Mouse (Mus musculus) frontal cortex, postnatal 14 days (tissue): ENCODE measurements around the gene Klk10.

Source experiments
- DNase-seq, 2 experiments: peaks; one replicate each; pipeline ENCODE4 v3.0.0; 2022; ENCODE audit warnings: low spot score in 2 of 2

The Klk10 gene

GRCm38 (mm10) chr7:43796355-43796754, 15.5 kb downstream of the Klk10 start:
- no peak for DNase-seq

GRCm38 (mm10) chr7:43797333-43797769, 16.5 kb downstream of the Klk10 start, which contains the start of gene Klk8:
Gene Klk8 (plus strand): TSS chr7:43797577.
- no peak for DNase-seq

GRCm38 (mm10) chr7:43797844-43798462, 17.1 kb downstream of the Klk10 start:
- no peak for DNase-seq

- no peak for DNase-seq
Measured at GRCm38 (mm10) chr7:43799876-43800275, 19.0 kb downstream of the Klk10 start.

GRCm38 (mm10) chr7:43810994-43811393, 30.2 kb downstream of the Klk10 start, which contains the start of gene Klk7:
Gene Klk7 (plus strand): TSS chr7:43811294.
- no peak for DNase-seq

- no peak for DNase-seq
Measured at GRCm38 (mm10) chr7:43815211-43815610, 34.4 kb downstream of the Klk10 start.

- DNase-seq = no peak
Measured at GRCm38 (mm10) chr7:43816746-43817145, 35.9 kb downstream of the Klk10 start.

GRCm38 (mm10) chr7:43821581-43821980, 40.7 kb downstream of the Klk10 start:
- DNase-seq = no peak

GRCm38 (mm10) chr7:43824199-43824598, 43.4 kb downstream of the Klk10 start, which contains the start of gene Klk6:
Gene Klk6 (plus strand): TSS chr7:43824499.
- no peak for DNase-seq

- no peak for DNase-seq
Measured at GRCm38 (mm10) chr7:43826056-43826455, 45.2 kb downstream of the Klk10 start.

GRCm38 (mm10) chr7:43827706-43828105, 46.9 kb downstream of the Klk10 start:
- no peak for DNase-seq

- no peak for DNase-seq
Measured at GRCm38 (mm10) chr7:43829006-43829405, 48.2 kb downstream of the Klk10 start.
